Mouse (Mus musculus): ENCODE data around the gene Nln. TPM values are rescaled to one million over a fixed set of nuclear protein-coding genes. Genes with fewer than 3 reads are reported as not detected.

Gene Nln
- polyA plus RNA-seq, 1 experiment from 2014 or later, result 25.0 TPM

DNA sequence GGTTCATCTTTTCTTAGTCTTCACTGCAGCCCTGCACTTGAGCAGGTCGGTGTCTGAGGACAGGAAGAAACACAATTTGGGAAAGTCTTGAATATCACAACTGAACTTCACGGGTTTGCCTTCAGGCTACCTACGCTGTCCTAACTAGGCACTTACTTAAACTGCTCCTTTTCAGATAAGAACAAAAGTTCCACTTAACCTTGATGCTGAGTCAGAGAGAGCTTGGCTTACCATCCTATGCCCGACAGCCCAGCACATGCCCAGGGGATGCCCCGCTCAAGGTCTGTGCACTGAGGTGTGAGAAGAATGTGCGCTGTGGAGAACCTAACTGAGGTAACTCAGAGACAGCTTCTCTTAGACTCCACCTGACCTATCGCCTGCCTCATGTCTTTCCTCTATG is 67.9 kb downstream of the Nln start:
- 78% methylated on average over 7 of the region's 7 CpGs for WGBS

DNA sequence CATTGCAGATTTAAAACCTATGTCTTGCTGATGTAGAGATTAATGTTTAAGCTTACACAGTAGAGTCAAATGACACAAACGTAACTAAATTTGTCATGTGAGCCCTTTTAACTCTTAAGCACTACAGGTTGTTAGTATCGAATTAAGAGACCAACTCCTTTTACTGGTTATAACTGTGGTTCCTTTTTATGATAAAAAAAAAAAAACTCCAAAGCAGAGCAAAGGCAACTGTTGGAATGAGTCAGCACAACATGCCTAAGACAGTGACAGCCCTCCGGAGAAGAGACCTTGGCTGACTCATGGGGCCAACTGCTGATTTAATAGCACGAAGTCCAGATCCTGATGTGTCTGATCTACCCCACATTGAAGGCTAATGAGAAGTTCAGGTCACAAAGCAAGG is 68.5 kb downstream of the Nln start:
- Histone ChIP-seq H3K4me1 (ENCODE audit: control insufficient read depth in 2 of 2, insufficient read depth in 2 of 2, low read length in 2 of 2) (peaks cover 11 to 26% of the 10 kb centered on the region in 2 experiments), H3K36me3 (ENCODE audit: control insufficient read depth, insufficient read depth, low read length) (peaks cover 7% of the 10 kb centered on the region), H3K27me3 (ENCODE audit: control insufficient read depth, insufficient read depth, low read length) (no peaks in the 10 kb centered on the region), H3K9ac (ENCODE audit: low read length) (no peak overlapping the region), H3K27ac (replicated peaks in 1 of 2; ENCODE audit: control insufficient read depth in 1 of 2, insufficient read depth in 1 of 2, low read depth in 2 of 2, low read length in 2 of 2) (no peak overlapping the region), H3K4me2 (ENCODE audit: low read length) (no peak overlapping the region), H3K9me3 (ENCODE audit: control insufficient read depth, low read length) (no peaks in the 10 kb centered on the region), H3K4me3 (ENCODE audit: control insufficient read depth in 1 of 2, insufficient read depth in 1 of 2, low read depth in 1 of 2, low read length in 2 of 2) (no peak overlapping the region)
- 79% methylated on average over 4 of the region's 4 CpGs for WGBS
- ATAC-seq (ENCODE audit: insufficient number of reproducible peaks, insufficient read depth, low FRiP score, low read depth), result no peak

More for the DNA sequence above, 67.9 kb downstream of the Nln start:
- Histone ChIP-seq H3K27me3 (ENCODE audit: control insufficient read depth, insufficient read depth, low read length) (no peaks in the 10 kb centered on the region), H3K9me3 (ENCODE audit: control insufficient read depth, low read length) (no peaks in the 10 kb centered on the region), H3K36me3 (ENCODE audit: control insufficient read depth, insufficient read depth, low read length) (peaks cover 8% of the 10 kb centered on the region), H3K27ac (replicated peaks in 1 of 2; ENCODE audit: control insufficient read depth in 1 of 2, insufficient read depth in 1 of 2, low read depth in 2 of 2, low read length in 2 of 2) (no peak overlapping the region), H3K4me1 (ENCODE audit: control insufficient read depth in 2 of 2, insufficient read depth in 2 of 2, low read length in 2 of 2) (peaks cover 9 to 22% of the 10 kb centered on the region in 2 experiments), H3K4me3 (ENCODE audit: control insufficient read depth in 1 of 2, insufficient read depth in 1 of 2, low read depth in 1 of 2, low read length in 2 of 2) (no peak overlapping the region), H3K9ac (ENCODE audit: low read length) (no peak overlapping the region), H3K4me2 (ENCODE audit: low read length) (no peak overlapping the region)
- no peak for ATAC-seq (ENCODE audit: insufficient number of reproducible peaks, insufficient read depth, low FRiP score, low read depth)

DNA sequence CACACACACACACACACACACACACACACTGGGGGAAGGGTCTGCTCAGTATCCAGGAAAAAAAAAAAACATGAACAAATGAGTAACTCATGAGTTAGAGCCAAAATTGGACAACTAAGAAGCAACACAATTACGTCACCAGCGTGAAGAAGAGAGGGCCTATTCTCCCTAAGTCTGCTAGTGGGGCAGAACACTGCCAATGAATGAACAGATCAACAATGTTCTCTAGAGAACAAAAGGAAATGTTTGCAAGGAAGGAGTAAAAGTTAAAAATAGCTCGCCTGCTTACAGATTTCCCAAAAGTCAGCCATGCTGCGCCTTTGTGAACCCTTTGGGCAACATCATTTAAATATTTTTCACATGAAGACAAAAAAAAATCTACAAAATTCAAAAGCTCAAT is 69.6 kb downstream of the Nln start:
- Histone ChIP-seq H3K4me1 (ENCODE audit: control insufficient read depth in 2 of 2, insufficient read depth in 2 of 2, low read length in 2 of 2) (peaks cover 12 to 35% of the 10 kb centered on the region in 2 experiments), H3K27ac (replicated peaks in 1 of 2; ENCODE audit: control insufficient read depth in 1 of 2, insufficient read depth in 1 of 2, low read depth in 2 of 2, low read length in 2 of 2) (no peak overlapping the region; a peak in 1 of 4 replicates), H3K4me2 (ENCODE audit: low read length) (no peak overlapping the region), H3K36me3 (ENCODE audit: control insufficient read depth, insufficient read depth, low read length) (no peaks in the 10 kb centered on the region), H3K9me3 (ENCODE audit: control insufficient read depth, low read length) (no peaks in the 10 kb centered on the region), H3K4me3 (ENCODE audit: control insufficient read depth in 1 of 2, insufficient read depth in 1 of 2, low read depth in 1 of 2, low read length in 2 of 2) (no peak overlapping the region), H3K9ac (ENCODE audit: low read length) (no peak overlapping the region), H3K27me3 (ENCODE audit: control insufficient read depth, insufficient read depth, low read length) (no peaks in the 10 kb centered on the region)
- WGBS, result 61% methylated on average over 4 of the region's 4 CpGs
- no peak for ATAC-seq (ENCODE audit: insufficient number of reproducible peaks, insufficient read depth, low FRiP score, low read depth)

DNA sequence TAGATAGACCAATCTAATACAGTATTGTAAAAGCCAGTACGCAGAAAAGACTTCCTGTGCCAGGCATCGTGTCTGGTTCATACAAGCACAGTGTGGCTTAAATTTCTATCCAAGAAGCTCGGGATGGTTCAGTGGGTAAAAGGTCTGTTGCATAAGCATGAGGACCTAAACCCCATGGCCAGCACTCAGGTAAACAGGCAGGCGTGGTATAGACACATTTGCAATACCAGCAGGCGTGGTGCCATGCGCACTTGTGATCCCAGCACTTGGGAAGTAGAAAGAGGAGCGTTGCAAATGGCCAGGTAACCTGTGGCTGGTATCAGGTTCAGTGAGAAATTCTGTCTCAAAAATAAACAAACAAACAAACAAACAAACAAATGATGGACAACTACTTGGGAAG is 70.5 kb downstream of the Nln start:
- Histone ChIP-seq H3K4me3 (ENCODE audit: control insufficient read depth in 1 of 2, insufficient read depth in 1 of 2, low read depth in 1 of 2, low read length in 2 of 2) (no peak overlapping the region), H3K27ac (replicated peaks in 1 of 2; ENCODE audit: control insufficient read depth in 1 of 2, insufficient read depth in 1 of 2, low read depth in 2 of 2, low read length in 2 of 2) (no peak overlapping the region), H3K4me2 (ENCODE audit: low read length) (no peak overlapping the region), H3K9ac (ENCODE audit: low read length) (no peak overlapping the region), H3K4me1 (ENCODE audit: control insufficient read depth in 2 of 2, insufficient read depth in 2 of 2, low read length in 2 of 2) (peaks cover 17 to 44% of the 10 kb centered on the region in 2 experiments), H3K27me3 (ENCODE audit: control insufficient read depth, insufficient read depth, low read length) (no peaks in the 10 kb centered on the region), H3K36me3 (ENCODE audit: control insufficient read depth, insufficient read depth, low read length) (no peaks in the 10 kb centered on the region), H3K9me3 (ENCODE audit: control insufficient read depth, low read length) (no peaks in the 10 kb centered on the region)
- 95% methylated on average over 7 of the region's 7 CpGs for whole genome bisulfite sequencing
- ATAC-seq (ENCODE audit: insufficient number of reproducible peaks, insufficient read depth, low FRiP score, low read depth), result no peak

DNA sequence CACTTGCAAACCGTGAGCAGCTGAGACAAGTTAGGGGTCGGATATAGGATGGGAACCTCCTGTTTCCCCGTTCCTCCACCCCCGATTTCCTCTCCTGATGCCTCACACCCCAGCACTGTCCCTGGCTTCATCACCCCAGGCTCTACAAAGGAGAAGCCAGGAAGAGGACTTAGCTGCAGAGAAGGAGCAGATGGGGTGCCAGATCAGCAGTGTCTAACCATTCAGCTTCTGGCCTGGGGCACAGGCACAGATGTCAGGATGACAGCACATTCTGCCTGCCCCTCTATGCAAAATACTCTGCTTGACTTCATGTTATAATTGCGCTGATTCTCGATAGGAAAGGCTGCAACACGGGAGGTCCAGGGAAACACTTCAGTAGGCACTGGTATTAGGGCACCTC is 71.1 kb downstream of the Nln start:
- H3K27ac ChIP-seq (replicated peaks in 1 of 2; ENCODE audit: control insufficient read depth in 1 of 2, insufficient read depth in 1 of 2, low read depth in 2 of 2, low read length in 2 of 2), result no peak overlapping the region
- 83% methylated on average over 7 of the region's 7 CpGs for WGBS
- H3K9ac ChIP-seq (ENCODE audit: low read length), result no peak overlapping the region
- ATAC-seq (ENCODE audit: insufficient number of reproducible peaks, insufficient read depth, low FRiP score, low read depth), result no peak
- H3K4me1 ChIP-seq (ENCODE audit: control insufficient read depth in 2 of 2, insufficient read depth in 2 of 2, low read length in 2 of 2), result peaks cover 17 to 44% of the 10 kb centered on the region in 2 experiments
- no peaks in the 10 kb centered on the region for H3K27me3 ChIP-seq (ENCODE audit: control insufficient read depth, insufficient read depth, low read length)
- H3K9me3 ChIP-seq (ENCODE audit: control insufficient read depth, low read length), result no peaks in the 10 kb centered on the region
- H3K4me3 ChIP-seq (ENCODE audit: control insufficient read depth in 1 of 2, insufficient read depth in 1 of 2, low read depth in 1 of 2, low read length in 2 of 2), result no peak overlapping the region
- H3K36me3 ChIP-seq (ENCODE audit: control insufficient read depth, insufficient read depth, low read length), result no peaks in the 10 kb centered on the region
- H3K4me2 ChIP-seq (ENCODE audit: low read length), result no peak overlapping the region

DNA sequence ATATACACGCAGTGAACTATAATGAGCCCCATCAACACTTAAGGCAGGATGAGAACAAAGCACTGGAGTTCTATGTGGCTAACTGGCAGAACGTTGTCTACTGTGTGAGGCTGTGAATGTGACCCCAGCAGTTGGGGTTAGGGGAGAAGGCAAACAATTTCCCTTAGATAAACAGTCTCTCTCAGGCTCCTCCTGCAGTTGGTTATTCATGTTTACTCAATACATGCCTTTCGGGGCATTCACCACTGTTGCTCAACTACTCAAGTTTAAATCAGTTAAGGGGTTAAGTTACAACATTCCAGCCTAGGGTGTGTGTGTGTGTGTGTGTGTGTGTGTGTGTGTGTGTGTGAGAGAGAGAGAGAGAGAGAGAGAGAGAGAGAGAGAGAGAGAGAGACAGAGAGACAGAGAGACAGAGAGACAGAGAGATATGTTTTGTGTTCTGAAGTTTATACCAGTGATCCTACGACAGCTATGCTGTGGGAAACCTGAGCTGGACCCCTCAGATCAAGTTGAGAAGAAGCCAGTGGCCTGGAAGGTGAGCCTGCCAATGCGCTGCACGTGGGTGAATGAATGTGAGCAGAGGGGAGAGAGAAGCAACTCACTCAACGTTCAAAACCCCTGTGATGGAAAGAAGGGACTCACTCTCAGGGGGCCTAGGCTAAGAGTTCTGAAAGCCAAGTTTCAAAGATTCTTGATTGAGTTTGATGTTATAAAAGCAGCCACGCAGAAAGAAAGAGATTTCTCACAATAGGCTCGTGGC is 71.7 kb downstream of the Nln start:
- Histone ChIP-seq H3K9ac (ENCODE audit: low read length) (no peak overlapping the region), H3K36me3 (ENCODE audit: control insufficient read depth, insufficient read depth, low read length) (no peaks in the 10 kb centered on the region), H3K27ac (replicated peaks in 1 of 2; ENCODE audit: control insufficient read depth in 1 of 2, insufficient read depth in 1 of 2, low read depth in 2 of 2, low read length in 2 of 2) (no peak overlapping the region), H3K27me3 (ENCODE audit: control insufficient read depth, insufficient read depth, low read length) (no peaks in the 10 kb centered on the region), H3K4me3 (ENCODE audit: control insufficient read depth in 1 of 2, insufficient read depth in 1 of 2, low read depth in 1 of 2, low read length in 2 of 2) (no peak overlapping the region), H3K9me3 (ENCODE audit: control insufficient read depth, low read length) (no peaks in the 10 kb centered on the region), H3K4me2 (ENCODE audit: low read length) (no peak overlapping the region), H3K4me1 (ENCODE audit: control insufficient read depth in 2 of 2, insufficient read depth in 2 of 2, low read length in 2 of 2) (peaks cover 23 to 49% of the 10 kb centered on the region in 2 experiments)
- 61% methylated on average over 9 of the region's 9 CpGs for WGBS
- no peak for ATAC-seq (ENCODE audit: insufficient number of reproducible peaks, insufficient read depth, low FRiP score, low read depth)

DNA sequence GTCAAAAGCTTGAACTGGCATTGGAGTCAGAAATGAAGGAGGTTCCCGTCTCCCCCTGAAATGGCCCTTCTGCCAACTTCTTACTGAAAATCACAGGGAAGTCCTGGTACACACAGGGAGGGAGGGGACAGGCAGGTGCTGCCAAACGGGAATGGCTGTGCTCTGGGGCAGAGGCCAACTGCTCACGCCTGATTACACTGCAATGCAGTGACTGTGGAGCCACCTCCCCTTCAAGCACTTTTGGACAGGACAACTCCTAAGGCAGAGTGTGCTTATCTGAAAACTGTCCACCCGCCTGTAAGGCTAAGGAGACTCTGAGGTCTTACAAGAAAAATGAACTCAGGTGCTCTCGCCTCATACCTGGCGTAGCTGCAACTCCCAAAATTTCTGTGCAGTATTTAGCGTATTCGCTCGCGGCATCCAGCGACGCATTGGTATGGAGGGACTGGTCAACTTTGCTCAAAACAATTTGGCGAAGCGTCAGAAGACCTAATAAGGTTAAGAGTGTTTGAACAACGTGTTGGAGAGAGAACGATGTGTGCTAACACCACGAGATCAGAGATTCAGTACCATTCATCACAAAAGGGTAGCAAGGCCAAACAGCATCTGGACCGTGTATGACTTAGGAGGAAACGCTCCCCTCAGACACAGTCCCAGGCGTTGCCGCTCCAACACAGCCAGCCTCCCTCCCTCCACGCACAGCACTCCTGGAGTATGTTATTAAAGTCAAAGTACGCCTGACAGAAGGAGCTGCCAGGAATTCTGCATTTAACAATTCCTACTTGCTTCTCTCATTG is 72.7 kb downstream of the Nln start:
- Histone ChIP-seq H3K9me3 (ENCODE audit: control insufficient read depth, low read length) (no peaks in the 10 kb centered on the region), H3K27me3 (ENCODE audit: control insufficient read depth, insufficient read depth, low read length) (no peaks in the 10 kb centered on the region), H3K4me1 (ENCODE audit: control insufficient read depth in 2 of 2, insufficient read depth in 2 of 2, low read length in 2 of 2) (peaks cover 32 to 59% of the 10 kb centered on the region in 2 experiments), H3K4me3 (ENCODE audit: control insufficient read depth in 1 of 2, insufficient read depth in 1 of 2, low read depth in 1 of 2, low read length in 2 of 2) (no peak overlapping the region), H3K4me2 (ENCODE audit: low read length) (no peak overlapping the region), H3K36me3 (ENCODE audit: control insufficient read depth, insufficient read depth, low read length) (no peaks in the 10 kb centered on the region), H3K9ac (ENCODE audit: low read length) (no peak overlapping the region), H3K27ac (replicated peaks in 1 of 2; ENCODE audit: control insufficient read depth in 1 of 2, insufficient read depth in 1 of 2, low read depth in 2 of 2, low read length in 2 of 2) (peak overlapping the region in 1 of 2 experiments; percentile 28; a peak in 1 of 4 replicates)
- 69% methylated on average over 23 of the region's 23 CpGs for WGBS
- no peak for ATAC-seq (ENCODE audit: insufficient number of reproducible peaks, insufficient read depth, low FRiP score, low read depth)
